Mouse (Mus musculus) liver, embryonic 14.5 days (tissue): ENCODE results near the gene Magi1. TPM values are rescaled to one million over a fixed set of nuclear protein-coding genes. Genes with fewer than 3 reads are reported as not detected.

Experiments
- ATAC-seq: fragments of 200-750 bp; cut with Nextera tagmentation; 2 replicates; pipeline ENCODE4 v1.8.0; 2017; ENCODE audit warnings: moderate number of reproducible peaks, mild to moderate bottlenecking, moderate library complexity; ENCODE audit not compliant: insufficient read depth
- DNase-seq, 3 experiments: peaks; one replicate each; pipeline ENCODE4 v3.0.0-alpha.2; 2012 to 2013; ENCODE audit warnings: low read depth in 3 of 3, low spot score in 3 of 3
- H3K27ac ChIP-seq: fragments of 300-500 bp; sonication (generic); 2 replicates; pipeline ENCODE4 v1.5.1; 2014; ENCODE audit warnings: moderate library complexity, mild to moderate bottlenecking, control low read depth, inconsistent platforms
- H3K27me3 ChIP-seq: fragments of 300-500 bp; sonication (generic); 2 replicates; pipeline ENCODE4 v1.6.1; 2014; ENCODE audit warnings: mild to moderate bottlenecking, low read length, moderate library complexity; ENCODE audit not compliant: control insufficient read depth, insufficient read depth
- H3K36me3 ChIP-seq: fragments of 300-500 bp; sonication (generic); replicated peaks from 2 replicates; pipeline ENCODE4 v1.6.1; 2014; ENCODE audit warnings: low read depth; ENCODE audit not compliant: control insufficient read depth, insufficient read depth
- H3K4me1 ChIP-seq, 2 experiments: fragments of 200-500 bp in 1 of 2; fragments of 300-500 bp in 1 of 2; sonication (generic) in 1 of 2; replicated peaks; 2 replicates each; pipeline ENCODE4 v1.6.1; 2012 to 2014; ENCODE audit warnings: antibody characterized with exemption in 1 of 2, inconsistent platforms in 1 of 2, low read length in 1 of 2; ENCODE audit not compliant: control insufficient read depth in 2 of 2, insufficient read depth in 2 of 2
- H3K4me2 ChIP-seq: fragments of 300-500 bp; sonication (generic); 2 replicates; pipeline ENCODE4 v1.6.1; 2014; ENCODE audit warnings: low read depth, mild to moderate bottlenecking, control low read depth, moderate library complexity
- H3K4me3 ChIP-seq, 2 experiments: fragments of 200-500 bp in 1 of 2; fragments of 300-500 bp in 1 of 2; sonication (generic) in 1 of 2; 2 replicates each; pipeline ENCODE4 v1.5.1; 2012 to 2014; ENCODE audit warnings: low read depth in 2 of 2, low read length in 2 of 2, mild to moderate bottlenecking in 2 of 2, control low read depth in 1 of 2, inconsistent platforms in 1 of 2, moderate library complexity in 1 of 2; ENCODE audit not compliant: insufficient read depth in 1 of 2
- H3K9ac ChIP-seq: fragments of 300-500 bp; sonication (generic); replicated peaks from 2 replicates; pipeline ENCODE4 v1.6.1; 2014; ENCODE audit warnings: mild to moderate bottlenecking, control low read depth, moderate library complexity
- H3K9me3 ChIP-seq: fragments of 300-500 bp; sonication (generic); 2 replicates; pipeline ENCODE4 v1.6.1; 2016; ENCODE audit warnings: low read length, mixed read lengths; ENCODE audit not compliant: control insufficient read depth
- CTCF ChIP-seq: IDR thresholded peaks from 2 replicates; pipeline ENCODE4 v1.5.1; 2016; ENCODE audit warnings: antibody characterized with exemption, low read depth, control low read depth
- EP300 ChIP-seq: IDR thresholded peaks from 2 replicates; pipeline ENCODE4 v1.6.1; 2016; ENCODE audit warnings: antibody characterized with exemption, low read depth
- WGBS: fragments of 180-500 bp; shearing (Covaris S2); extraction: QIAGEN DNeasy Blood & Tissue Kit; methylation state at CpG from one replicate; pipeline ENCODE4 v1.1.7; 2014; ENCODE audit not compliant: insufficient replicate concordance; 5-methylcytosine and 5-hydroxymethylcytosine counted together
- polyA plus RNA-seq, 2 experiments: library from polyadenylated mRNA; depleted of rRNA in 1 of 2; stranded (reverse) in 1 of 2; unstranded in 1 of 2; fragments of >200 nt; fragmentation: Nextera tagmentation in 1 of 2; extraction: Ambion mirVana in 1 of 2; gene quantifications; 2 replicates each; pipeline versions ENCODE4 v1.2.1 to v1.2.3; 2012 to 2014

Magi1 gene
- polyA plus RNA-seq, 2 experiments: 1.1 to 1.3 TPM

- Histone ChIP-seq H3K4me3 (no peak overlapping the region), H3K9ac (no peak overlapping the region), H3K36me3 (no peaks in the 10 kb centered on the region), H3K27ac (no peak overlapping the region), H3K27me3 (no peaks in the 10 kb centered on the region), H3K4me2 (no peak overlapping the region), H3K9me3 (no peaks in the 10 kb centered on the region), H3K4me1 (no peaks in the 10 kb centered on the region)
- WGBS: 73% methylated on average over 3 of the region's 3 CpGs
- no peak for ATAC-seq
- DNase-seq: no peak
- TF ChIP-seq EP300: no peak
- no peak for TF ChIP-seq CTCF
Measured at GRCm38 (mm10) chr6:93736071-93736470, 547.6 kb downstream of the Magi1 start.

GRCm38 (mm10) chr6:93733800-93734199 is 549.9 kb downstream of the Magi1 start:
- no peaks in the 10 kb centered on the region for H3K27me3 ChIP-seq
- TF ChIP-seq EP300 (no peak), CTCF (no peak)
- DNase-seq (no peak), ATAC-seq (no peak)
- H3K9ac ChIP-seq: no peak overlapping the region
- no peak overlapping the region for H3K4me3 ChIP-seq
- H3K9me3 ChIP-seq: no peaks in the 10 kb centered on the region
- H3K27ac ChIP-seq: no peak overlapping the region
- WGBS: 66% methylated on average over 6 of the region's 6 CpGs
- no peaks in the 10 kb centered on the region for H3K36me3 ChIP-seq
- no peaks in the 10 kb centered on the region for H3K4me1 ChIP-seq
- no peak overlapping the region for H3K4me2 ChIP-seq

GRCm38 (mm10) chr6:93729702-93730101 is 554.0 kb downstream of the Magi1 start:
- H3K27me3 ChIP-seq: no peaks in the 10 kb centered on the region
- H3K4me1 ChIP-seq: no peaks in the 10 kb centered on the region
- H3K4me3 ChIP-seq: no peak overlapping the region
- 58% methylated on average over 8 of the region's 8 CpGs for WGBS
- no peak overlapping the region for H3K27ac ChIP-seq
- H3K36me3 ChIP-seq: no peaks in the 10 kb centered on the region
- no peak overlapping the region for H3K9ac ChIP-seq
- DNase-seq (no peak), ATAC-seq (no peak)
- no peak overlapping the region for H3K4me2 ChIP-seq
- no peaks in the 10 kb centered on the region for H3K9me3 ChIP-seq
- TF ChIP-seq EP300 (no peak), CTCF (peak; percentile 34; the same call in 1 of the 2 replicates)

GRCm38 (mm10) chr6:93728791-93729190 is 554.9 kb downstream of the Magi1 start:
- Histone ChIP-seq H3K4me3 (no peak overlapping the region), H3K9ac (no peak overlapping the region), H3K36me3 (no peaks in the 10 kb centered on the region), H3K4me1 (no peaks in the 10 kb centered on the region), H3K4me2 (no peak overlapping the region), H3K9me3 (no peaks in the 10 kb centered on the region), H3K27me3 (no peaks in the 10 kb centered on the region), H3K27ac (no peak overlapping the region)
- DNase-seq (no peak), ATAC-seq (no peak)
- 57% methylated on average over 4 of the region's 4 CpGs for WGBS
- TF ChIP-seq CTCF (no peak), EP300 (no peak)

GRCm38 (mm10) chr6:93727630-93728178 is 556.0 kb downstream of the Magi1 start:
- Histone ChIP-seq H3K9ac (no peak overlapping the region), H3K27me3 (no peaks in the 10 kb centered on the region), H3K4me3 (no peak overlapping the region), H3K27ac (no peak overlapping the region), H3K9me3 (no peaks in the 10 kb centered on the region), H3K4me2 (no peak overlapping the region), H3K36me3 (no peaks in the 10 kb centered on the region), H3K4me1 (no peaks in the 10 kb centered on the region)
- ATAC-seq: no peak
- no peak for DNase-seq
- 24% methylated on average over 15 of the region's 15 CpGs for WGBS
- no peak for TF ChIP-seq EP300
- no peak for TF ChIP-seq CTCF
